In genomic region chr11:115192180-115192579, GRCm38 (mm10) we compare ENCODE assay signal across 8 mouse cellular contexts. TPM values are rescaled to one million over a fixed set of nuclear protein-coding genes. Genes with fewer than 3 reads are reported as not detected.
DNase-seq lines count a peak whose midpoint lies in the region.

No protein-coding gene starts in this region.

- intact Hi-C loops in gastrocnemius, postnatal 14 days (cut with DNase I; ENCODE audit: low total_unique reads), result no loop called here
- intact Hi-C loops in left cerebral cortex, postnatal 25 days (cut with DNase I), result no loop called here

- DNase-seq in thymus, postnatal 0 days (ENCODE audit: low spot score), result peak; percentile 36
- DNase-seq in thymus, postnatal 10 days (ENCODE audit: low spot score in 2 of 2), result no peak
- DNase-seq in gastrocnemius, postnatal 14 days, result peak; percentile 47
- DNase-seq in kidney, adult 9 months, result peak; percentile 67
- peak; percentile 85 for DNase-seq in lung, postnatal 36 days
- no peak for DNase-seq in B cell, adult 2 months
- DNase-seq in left cerebral cortex, postnatal 25 days (ENCODE audit: low spot score in 2 of 2), result no peak
- no peak for DNase-seq in urinary bladder, adult 2 months (ENCODE audit: low spot score)

RNA-seq across cellular contexts. Expression of gene Nat9, which starts 4.5 kb away (rescaled TPM):
- 19.3 and 20.1 TPM in 2 replicates for polyA plus RNA-seq in thymus, postnatal 0 days (2015; fragmentation: Nextera tagmentation; extraction: Ambion mirVana)
- total RNA-seq in gastrocnemius, postnatal 14 days (2021), result 10 to 100 TPM; 13.1 to 14.0 TPM
- 10 to 100 TPM; 20.1 to 22.3 TPM for total RNA-seq in left cerebral cortex, postnatal 25 days (2021)
- polyA plus RNA-seq in urinary bladder, adult 2 months (2012; rRNA removed), result 27.5 and 32.2 TPM in 2 replicates

RNA-seq across cellular contexts. Expression of gene Tmem104, which starts 4.9 kb away (rescaled TPM):
- 8.6 and 10.8 TPM in 2 replicates for polyA plus RNA-seq in thymus, postnatal 0 days (2015; fragmentation: Nextera tagmentation; extraction: Ambion mirVana)
- total RNA-seq in gastrocnemius, postnatal 14 days (2021), result 1 to 10 TPM; 4.5 to 4.9 TPM
- total RNA-seq in left cerebral cortex, postnatal 25 days (2021), result 10 to 100 TPM; 15.8 to 18.2 TPM
- polyA plus RNA-seq in urinary bladder, adult 2 months (2012; rRNA removed), result 7.0 and 9.4 TPM in 2 replicates

RNA-seq across cellular contexts. Expression of gene Slc9a3r1, which starts 29.0 kb away (rescaled TPM):
- polyA plus RNA-seq in thymus, postnatal 0 days (2015; fragmentation: Nextera tagmentation; extraction: Ambion mirVana), result 255 and 279 TPM in 2 replicates
- 1 to 10 TPM; 4.9 to 5.9 TPM for total RNA-seq in gastrocnemius, postnatal 14 days (2021)
- total RNA-seq in left cerebral cortex, postnatal 25 days (2021), result 10 to 100 TPM; 79.2 to 86.5 TPM
- 67.7 and 76.3 TPM in 2 replicates for polyA plus RNA-seq in urinary bladder, adult 2 months (2012; rRNA removed)

RNA-seq across cellular contexts. Expression of gene Cd300lf, which starts 58.4 kb away (rescaled TPM):
- 0.76 and 2.0 TPM in 2 replicates for polyA plus RNA-seq in thymus, postnatal 0 days (2015; fragmentation: Nextera tagmentation; extraction: Ambion mirVana)
- total RNA-seq in gastrocnemius, postnatal 14 days (2021), result not detected
- under 1 TPM; 0.16 to 0.41 TPM for total RNA-seq in left cerebral cortex, postnatal 25 days (2021)
- 0.52 and 1.5 TPM in 2 replicates for polyA plus RNA-seq in urinary bladder, adult 2 months (2012; rRNA removed)

Comparison
In these comparisons a context has a peak if more than half of its experiments do, and no peak if none do; other contexts are left out.
1. DNase-seq: peak in thymus, postnatal 0 days (single experiment), gastrocnemius, postnatal 14 days (single experiment), kidney, adult 9 months (single experiment) and lung, postnatal 36 days (single experiment); none in thymus, postnatal 10 days (0 of 2), B cell, adult 2 months (0 of 2), left cerebral cortex, postnatal 25 days (0 of 2) and urinary bladder, adult 2 months (single experiment).
2. RNA of gene Slc9a3r1, which starts 29.0 kb away (total RNA-seq): 79.2 to 86.5 TPM in left cerebral cortex, postnatal 25 days; 4.9 to 5.9 TPM in gastrocnemius, postnatal 14 days; every median in the first group is over 10 times any median in the second.